Mouse (Mus musculus) MEL (cell line): ENCODE measurements around the gene Secisbp2l. TPM values are rescaled to one million over a fixed set of nuclear protein-coding genes. Genes with fewer than 3 reads are reported as not detected.

ENCODE experiments used
- DNase-seq: peaks from one replicate; pipeline ENCODE4 v3.0.0; 2011; ENCODE audit warnings: low read depth, low spot score
- H3K27ac ChIP-seq: 2 replicates; pipeline ENCODE4 v1.5.1; 2012; ENCODE audit warnings: low read depth, mild to moderate bottlenecking, control low read depth, low read length, moderate library complexity; ENCODE audit not compliant: control insufficient read depth
- H3K27me3 ChIP-seq, 2 experiments: fragments of 150-350 bp in 1 of 2; sonication (generic) in 1 of 2; 2 replicates each; pipeline ENCODE4 v1.6.1; 2012; ENCODE audit warnings: low read length in 2 of 2, mild to moderate bottlenecking in 2 of 2, improper control_type of control experiment in 1 of 2, moderate library complexity in 1 of 2; ENCODE audit not compliant: insufficient read depth in 2 of 2, control insufficient read depth in 1 of 2
- H3K36me3 ChIP-seq, 2 experiments: 2 replicates each; pipeline ENCODE4 v1.6.1; 2012 to 2014; ENCODE audit warnings: low read length in 2 of 2, improper control_type of control experiment in 1 of 2, inconsistent platforms in 1 of 2, mild to moderate bottlenecking in 1 of 2; ENCODE audit not compliant: insufficient read depth in 2 of 2, control insufficient read depth in 1 of 2
- H3K4me1 ChIP-seq, 2 experiments: fragments of 150-350 bp in 1 of 2; sonication (generic) in 1 of 2; 2 replicates each; pipeline ENCODE4 v1.6.1; 2012; ENCODE audit warnings: low read length in 2 of 2, improper control_type of control experiment in 1 of 2, mild to moderate bottlenecking in 1 of 2; ENCODE audit not compliant: insufficient read depth in 2 of 2, control insufficient read depth in 1 of 2
- H3K4me3 ChIP-seq, 2 experiments: fragments of 150-350 bp in 1 of 2; sonication (generic) in 1 of 2; 2 replicates each; pipeline ENCODE4 v1.5.1; 2012; ENCODE audit warnings: low read depth in 2 of 2, low read length in 2 of 2, mild to moderate bottlenecking in 2 of 2, moderate library complexity in 2 of 2, control low read depth in 1 of 2, improper control_type of control experiment in 1 of 2; ENCODE audit not compliant: control insufficient read depth in 1 of 2, insufficient read depth in 1 of 2
- H3K79me2 ChIP-seq: 2 replicates; pipeline ENCODE4 v1.6.1; 2012; ENCODE audit warnings: mild to moderate bottlenecking, low read length, moderate library complexity; ENCODE audit not compliant: control insufficient read depth, poor library complexity, insufficient read depth
- H3K9ac ChIP-seq: 2 replicates; pipeline ENCODE4 v1.6.1; 2012; ENCODE audit warnings: low read depth, mild to moderate bottlenecking, control low read depth, low read length, moderate library complexity; ENCODE audit not compliant: control insufficient read depth, poor library complexity, severe bottlenecking
- H3K9me3 ChIP-seq: fragments of 150-350 bp; sonication (generic); replicated peaks from 2 replicates; pipeline ENCODE4 v1.6.1; 2012; ENCODE audit warnings: mild to moderate bottlenecking, low read length, improper control_type of control experiment, moderate library complexity; ENCODE audit not compliant: insufficient read depth
- BHLHE40 ChIP-seq: IDR thresholded peaks from 2 replicates; pipeline ENCODE4 v1.6.1; 2012; ENCODE audit warnings: low read depth, mild to moderate bottlenecking, inconsistent platforms, low read length, improper control_type of control experiment, borderline replicate concordance
- CHD1 ChIP-seq: IDR thresholded peaks from 2 replicates; pipeline ENCODE4 v1.6.1; 2012; ENCODE audit warnings: low read depth, mild to moderate bottlenecking, inconsistent platforms, low read length, improper control_type of control experiment
- CHD2 ChIP-seq: IDR thresholded peaks from 2 replicates; pipeline ENCODE4 v1.6.1; 2011; ENCODE audit warnings: low read length, improper control_type of control experiment
- CTCF ChIP-seq, 3 experiments: IDR thresholded peaks in 2 of 3; conservative IDR thresholded peaks in 1 of 3; 2 replicates each; pipeline ENCODE4 v1.5.1; 2011 to 2012; ENCODE audit warnings: low read length in 3 of 3, low read depth in 2 of 3, mild to moderate bottlenecking in 2 of 3, improper control_type of control experiment in 1 of 3, inconsistent platforms in 1 of 3, mixed read lengths in 1 of 3, moderate library complexity in 1 of 3; ENCODE audit not compliant: control insufficient read depth in 1 of 3, insufficient read depth in 1 of 3, poor library complexity in 1 of 3, severe bottlenecking in 1 of 3
- E2F4 ChIP-seq: IDR thresholded peaks from 2 replicates; pipeline ENCODE4 v1.6.1; 2011; ENCODE audit warnings: low read depth, low read length, improper control_type of control experiment, borderline replicate concordance
- ELF1 ChIP-seq: IDR thresholded peaks from 2 replicates; pipeline ENCODE4 v1.6.1; 2014; ENCODE audit warnings: low read depth, mild to moderate bottlenecking, inconsistent platforms, low read length, improper control_type of control experiment, moderate library complexity
- EP300 ChIP-seq, 2 experiments: IDR thresholded peaks; 2 replicates each; pipeline ENCODE4 v1.6.1; 2011; ENCODE audit warnings: improper control_type of control experiment in 2 of 2, low read length in 2 of 2, low read depth in 1 of 2, mild to moderate bottlenecking in 1 of 2
- GABPA ChIP-seq: IDR thresholded peaks from 2 replicates; pipeline ENCODE4 v1.6.1; 2012; ENCODE audit warnings: low read depth, mild to moderate bottlenecking, inconsistent platforms, low read length, improper control_type of control experiment, moderate library complexity
- GATA1 ChIP-seq: IDR thresholded peaks from 2 replicates; pipeline ENCODE4 v1.6.1; 2011; ENCODE audit warnings: low read depth, low read length, improper control_type of control experiment
- HCFC1 ChIP-seq: IDR thresholded peaks from 2 replicates; pipeline ENCODE4 v1.6.1; 2012; ENCODE audit warnings: low read depth, mild to moderate bottlenecking, inconsistent platforms, low read length, improper control_type of control experiment, moderate library complexity
- KAT2A ChIP-seq: conservative IDR thresholded peaks from 2 replicates; pipeline ENCODE4 v1.6.1; 2012; ENCODE audit warnings: low read depth, low read length, improper control_type of control experiment, inconsistent platforms
- MAZ ChIP-seq: IDR thresholded peaks from 2 replicates; pipeline ENCODE4 v1.6.1; 2012; ENCODE audit warnings: low read depth, mild to moderate bottlenecking, inconsistent platforms, low read length, improper control_type of control experiment
- MEF2A ChIP-seq: IDR thresholded peaks from 2 replicates; pipeline ENCODE4 v1.6.1; 2014; ENCODE audit warnings: low read depth, mild to moderate bottlenecking, inconsistent platforms, low read length, improper control_type of control experiment; ENCODE audit not compliant: poor library complexity, insufficient replicate concordance, severe bottlenecking; ENCODE audit errors: extremely low read depth
- MXI1 ChIP-seq: IDR thresholded peaks from 2 replicates; pipeline ENCODE4 v1.6.1; 2011; ENCODE audit warnings: mild to moderate bottlenecking, low read depth, low read length, improper control_type of control experiment
- MYB ChIP-seq: IDR thresholded peaks from 2 replicates; pipeline ENCODE4 v1.6.1; 2011; ENCODE audit warnings: mild to moderate bottlenecking, low read depth, low read length, improper control_type of control experiment
- NELFE ChIP-seq: IDR thresholded peaks from 2 replicates; pipeline ENCODE4 v1.6.1; 2011; ENCODE audit warnings: low read depth, low read length, improper control_type of control experiment
- POLR2A ChIP-seq, 2 experiments: IDR thresholded peaks; 2 replicates each; pipeline ENCODE4 v1.6.1; 2011 to 2012; ENCODE audit warnings: low read length in 2 of 2, mild to moderate bottlenecking in 2 of 2, control low read depth in 1 of 2, improper control_type of control experiment in 1 of 2, low read depth in 1 of 2, moderate library complexity in 1 of 2; ENCODE audit not compliant: control insufficient read depth in 1 of 2, insufficient read depth in 1 of 2, poor library complexity in 1 of 2
- RCOR1 ChIP-seq: IDR thresholded peaks from 2 replicates; pipeline ENCODE4 v1.6.1; 2012; ENCODE audit warnings: low read depth, mild to moderate bottlenecking, inconsistent platforms, low read length, improper control_type of control experiment
- SMC3 ChIP-seq: IDR thresholded peaks from 2 replicates; pipeline ENCODE4 v1.6.1; 2011; ENCODE audit warnings: low read depth, low read length, improper control_type of control experiment
- TCF12 ChIP-seq: IDR thresholded peaks from 2 replicates; pipeline ENCODE4 v1.6.1; 2014; ENCODE audit warnings: low read depth, mild to moderate bottlenecking, inconsistent platforms, low read length, improper control_type of control experiment, moderate library complexity
- UBTF ChIP-seq: IDR thresholded peaks from 2 replicates; pipeline ENCODE4 v1.6.1; 2012; ENCODE audit warnings: low read depth, mild to moderate bottlenecking, inconsistent platforms, low read length, improper control_type of control experiment, moderate library complexity, borderline replicate concordance; ENCODE audit not compliant: insufficient read depth
- USF2 ChIP-seq, 2 experiments: IDR thresholded peaks; 2 replicates each; pipeline ENCODE4 v1.6.1; 2011 to 2012; ENCODE audit warnings: improper control_type of control experiment in 2 of 2, low read length in 2 of 2, borderline replicate concordance in 1 of 2, inconsistent platforms in 1 of 2, low read depth in 1 of 2, mild to moderate bottlenecking in 1 of 2; ENCODE audit not compliant: insufficient read depth in 1 of 2
- ZMIZ1 ChIP-seq: IDR thresholded peaks from 2 replicates; pipeline ENCODE4 v1.6.1; 2012; ENCODE audit warnings: low read depth, mild to moderate bottlenecking, inconsistent platforms, low read length, improper control_type of control experiment, moderate library complexity
- polyA plus RNA-seq, 2 experiments: library from polyadenylated mRNA; stranded (reverse) in 1 of 2; unstranded in 1 of 2; fragments of >175 nt in 1 of 2; fragments of >200 nt in 1 of 2; gene quantifications; 2 replicates each; pipeline versions ENCODE4 v1.2.1 to v1.2.4; 2012; ENCODE audit warnings: low replicate concordance in 2 of 2, low read depth in 1 of 2; ENCODE audit not compliant: insufficient read length in 2 of 2, insufficient read depth in 1 of 2, missing spikeins in 1 of 2
- total RNA-seq: library from RNA; depleted of rRNA; stranded (reverse); fragments of 300-350 nt; gene quantifications from 2 replicates; pipeline ENCODE4 v1.2.3, GENCODE M21; 2012

Secisbp2l gene
- total and polyA plus RNA-seq, 3 experiments = 7.6 to 10.9 TPM; not detected in 1

- Histone ChIP-seq H3K4me3 (no peak overlapping the region), H3K36me3 (peaks cover 0 to 17% of the 10 kb centered on the region in 2 experiments; a peak in 2 of 4 replicates), H3K4me1 (peaks cover 0 to 23% of the 10 kb centered on the region in 2 experiments; a peak in 3 of 4 replicates), H3K27ac (no peak overlapping the region), H3K27me3 (no peaks in the 10 kb centered on the region; a peak in 1 of 4 replicates), H3K79me2 (no peaks in the 10 kb centered on the region), H3K9ac (no peak overlapping the region), H3K9me3 (no peaks in the 10 kb centered on the region)
- no peak for DNase-seq
- TF ChIP-seq NELFE = no peak
- no peak for TF ChIP-seq BHLHE40
- TF ChIP-seq TCF12 = no peak
- TF ChIP-seq POLR2A (IDR thresholded peaks at IDR 0.05; ENCODE audit: control insufficient read depth in 1 of 2, insufficient read depth in 1 of 2, low read depth in 1 of 2, low read length in 2 of 2, poor library complexity in 1 of 2) = no peak
- no peak for TF ChIP-seq USF2 (IDR thresholded peaks at IDR 0.05; ENCODE audit: borderline replicate concordance in 1 of 2, insufficient read depth in 1 of 2, low read depth in 1 of 2, low read length in 2 of 2)
- TF ChIP-seq SMC3 = no peak
- no peak for TF ChIP-seq MAZ
- no peak for TF ChIP-seq CHD2
Measured at GRCm38 (mm10) chr2:125792879-125793261, 10.2 kb upstream of the Secisbp2l start.

- Histone ChIP-seq H3K27ac (peak overlapping the region; percentile 77), H3K4me1 (peaks cover 0 to 23% of the 10 kb centered on the region in 2 experiments; a peak in 3 of 4 replicates)
Measured at GRCm38 (mm10) chr2:125792144-125792878, 9.6 kb upstream of the Secisbp2l start.

More at GRCm38 (mm10) chr2:125792144-125792878, 9.6 kb upstream of the Secisbp2l start:
- Histone ChIP-seq H3K9ac (no peak overlapping the region; the same call in none of the 2 replicates), H3K79me2 (no peaks in the 10 kb centered on the region), H3K36me3 (peaks cover 0 to 17% of the 10 kb centered on the region in 2 experiments; a peak in 2 of 4 replicates), H3K9me3 (no peaks in the 10 kb centered on the region), H3K4me3 (peak overlapping the region; percentile 31 to 33; a peak in 3 of 4 replicates), H3K27me3 (no peaks in the 10 kb centered on the region; a peak in 1 of 4 replicates)
- DNase-seq = no peak
- no peak for TF ChIP-seq ELF1
- TF ChIP-seq CHD1 = no peak
- TF ChIP-seq KAT2A = no peak
- TF ChIP-seq RCOR1 = no peak
- TF ChIP-seq E2F4 = no peak
- TF ChIP-seq EP300 (IDR thresholded peaks at IDR 0.05; ENCODE audit: low read depth in 1 of 2, low read length in 2 of 2) = no peak
- no peak for TF ChIP-seq CTCF (IDR thresholded peaks at IDR 0.05 in 2 of 3, conservative IDR thresholded peaks at IDR 0.05 in 1 of 3; ENCODE audit: control insufficient read depth in 1 of 3, insufficient read depth in 1 of 3, low read depth in 2 of 3, low read length in 3 of 3, poor library complexity in 1 of 3, severe bottlenecking in 1 of 3)
- no peak for TF ChIP-seq GATA1
- no peak for TF ChIP-seq UBTF
- TF ChIP-seq CHD2 = no peak
- TF ChIP-seq SMC3 = no peak
- TF ChIP-seq TCF12 = no peak
- TF ChIP-seq MYB = no peak
- TF ChIP-seq HCFC1 = no peak
- TF ChIP-seq MXI1 = no peak
- TF ChIP-seq GABPA = no peak
- TF ChIP-seq ZMIZ1 = no peak
- TF ChIP-seq BHLHE40 = no peak
- TF ChIP-seq MEF2A = no peak
- TF ChIP-seq, all 39 proteins: peak for 0
